Mouse (Mus musculus) small intestine, adult 2 months (tissue): Measurements from ENCODE around the gene Rabgap1. TPM values are rescaled to one million over a fixed set of nuclear protein-coding genes. Genes with fewer than 3 reads are reported as not detected.

Experiments used
- H3K27ac ChIP-seq: fragments of 200-500 bp; 2 replicates; pipeline ENCODE4 v1.5.1; 2012; ENCODE audit warnings: low read depth, low read length, control low read depth, inconsistent platforms; ENCODE audit not compliant: insufficient read depth
- H3K27me3 ChIP-seq: fragments of 200-500 bp; 2 replicates; pipeline ENCODE4 v1.6.1; 2012; ENCODE audit warnings: mild to moderate bottlenecking, moderate library complexity, low read length, inconsistent platforms; ENCODE audit not compliant: control insufficient read depth, insufficient read depth
- H3K36me3 ChIP-seq: fragments of 200-500 bp; 2 replicates; pipeline ENCODE4 v1.6.1; 2012; ENCODE audit warnings: mild to moderate bottlenecking, low read length, control low read depth, inconsistent platforms; ENCODE audit not compliant: control insufficient read depth, insufficient read depth
- H3K4me1 ChIP-seq: fragments of 200-500 bp; 2 replicates; pipeline ENCODE4 v1.6.1; 2012; ENCODE audit warnings: low read length, inconsistent platforms, mixed read lengths; ENCODE audit not compliant: control insufficient read depth, insufficient read depth, insufficient read length
- H3K4me3 ChIP-seq: fragments of 200-500 bp; 2 replicates; pipeline ENCODE4 v1.5.1; 2012; ENCODE audit warnings: low read depth, mild to moderate bottlenecking, control low read depth, inconsistent platforms, low read length, moderate library complexity
- CTCF ChIP-seq: fragments of 200-500 bp; IDR thresholded peaks from 2 replicates; pipeline ENCODE4 v1.5.1; 2012; ENCODE audit warnings: low read depth, mild to moderate bottlenecking, control low read depth, inconsistent platforms, low read length, moderate library complexity, mixed read lengths; ENCODE audit not compliant: insufficient replicate concordance, insufficient read length; ENCODE audit errors: extremely low read depth
- POLR2A ChIP-seq: fragments of 200-500 bp; IDR thresholded peaks from 2 replicates; pipeline ENCODE4 v1.6.1; 2012; ENCODE audit warnings: low read depth, mild to moderate bottlenecking, control low read depth, inconsistent platforms, low read length, moderate library complexity
- WGBS: fragments of 180-500 bp; shearing (Covaris S2); methylation state at CpG from one replicate; pipeline ENCODE4 v1.1.7; 2018; 5-methylcytosine and 5-hydroxymethylcytosine counted together
- polyA plus RNA-seq: library from polyadenylated mRNA; depleted of rRNA; stranded (reverse); fragments of >200 nt; gene quantifications from 2 replicates; pipeline ENCODE4 v1.2.3, GENCODE M21; 2012; rRNA removed

Gene Rabgap1
- polyA plus RNA-seq, 1 experiment = 2.4 TPM

GRCm38 (mm10) chr2:37572141-37572540, 129.1 kb downstream of the Rabgap1 start:
- H3K36me3 ChIP-seq = peaks cover 2% of the 10 kb centered on the region; the same call in 1 of the 2 replicates
- H3K27me3 ChIP-seq = no peaks in the 10 kb centered on the region
- H3K27ac ChIP-seq = no peak overlapping the region
- H3K4me3 ChIP-seq = no peak overlapping the region
- peaks cover 7% of the 10 kb centered on the region; the same call in 1 of the 2 replicates for H3K4me1 ChIP-seq
- TF ChIP-seq POLR2A (no peak), CTCF (no peak)
- 94% methylated on average over 2 of the region's 2 CpGs for WGBS

GRCm38 (mm10) chr2:37576661-37577060, 133.6 kb downstream of the Rabgap1 start:
- TF ChIP-seq CTCF (no peak), POLR2A (no peak)
- 98% methylated on average over 1 of the region's 1 CpGs for WGBS
- H3K4me3 ChIP-seq = no peak overlapping the region
- H3K36me3 ChIP-seq = peaks cover 6% of the 10 kb centered on the region
- no peaks in the 10 kb centered on the region for H3K4me1 ChIP-seq
- no peak overlapping the region for H3K27ac ChIP-seq
- H3K27me3 ChIP-seq = no peaks in the 10 kb centered on the region

- 78% methylated on average over 2 of the region's 2 CpGs for WGBS
- H3K27me3 ChIP-seq = no peaks in the 10 kb centered on the region
- H3K27ac ChIP-seq = no peak overlapping the region
- H3K4me3 ChIP-seq = no peak overlapping the region
- H3K36me3 ChIP-seq = peaks cover 7% of the 10 kb centered on the region
- no peaks in the 10 kb centered on the region for H3K4me1 ChIP-seq
- no peak for TF ChIP-seq CTCF
- TF ChIP-seq POLR2A = no peak
Measured at GRCm38 (mm10) chr2:37578185-37578584, 135.1 kb downstream of the Rabgap1 start.

- Histone ChIP-seq H3K4me1 (no peaks in the 10 kb centered on the region), H3K27me3 (no peaks in the 10 kb centered on the region), H3K27ac (no peak overlapping the region), H3K4me3 (no peak overlapping the region), H3K36me3 (peaks cover 10% of the 10 kb centered on the region; the same call in 1 of the 2 replicates)
- no peak for TF ChIP-seq CTCF
- TF ChIP-seq POLR2A = no peak
Measured at GRCm38 (mm10) chr2:37587919-37588318, 144.8 kb downstream of the Rabgap1 start.

Other genes with a start within 250 kb of the Rabgap1 start
- gene Olfr366, start 231.7 kb upstream of the Rabgap1 start, polyA plus RNA-seq = not detected in 2 replicates
- not detected in 2 replicates for gene Olfr368, start 116.8 kb upstream of the Rabgap1 start, polyA plus RNA-seq
- gene Pdcl, start 83.9 kb upstream of the Rabgap1 start, polyA plus RNA-seq = 3.0 and 5.5 TPM in 2 replicates
- gene Rc3h2, start 20.4 kb upstream of the Rabgap1 start, polyA plus RNA-seq = 1.4 and 2.7 TPM in 2 replicates
- gene Zbtb26, start 144 bp upstream of the Rabgap1 start, polyA plus RNA-seq = 0.47 and 0.56 TPM in 2 replicates
- gene Zbtb6, start 108 bp upstream of the Rabgap1 start, polyA plus RNA-seq = 0.28 and 0.71 TPM in 2 replicates
- gene Gpr21, start 73.1 kb downstream of the Rabgap1 start, polyA plus RNA-seq = 0.06 and 0.15 TPM in 2 replicates